8 mouse cellular contexts compared by ENCODE assay signal in the genomic region with DNA sequence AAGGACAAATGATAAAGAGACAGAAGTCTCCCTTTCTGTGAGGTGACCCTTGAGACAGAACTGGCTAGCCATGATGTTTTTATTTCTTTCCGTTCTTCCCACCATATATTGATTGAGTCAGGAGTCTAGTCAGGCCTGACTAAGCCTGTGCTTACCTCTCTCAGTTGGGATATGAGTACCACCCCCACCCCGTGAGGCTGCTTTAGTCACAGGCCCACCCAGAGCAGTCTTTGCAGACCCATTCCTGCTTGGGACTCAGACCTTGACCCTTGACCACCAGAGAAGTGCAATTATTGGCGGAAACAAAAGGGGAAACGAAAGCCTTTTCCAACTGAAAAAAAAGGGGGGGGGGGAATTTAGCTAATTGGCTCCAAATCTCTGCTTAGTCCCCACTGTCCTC. TPM values are rescaled to one million over a fixed set of nuclear protein-coding genes. Genes with fewer than 3 reads are reported as not detected.
A peak's percentile ranks its signal among the peaks of the same experiment; 100 is the strongest.
DNase-seq lines count a peak whose midpoint lies in the region; ATAC-seq lines count a peak whose summit lies in the region.

No protein-coding gene starts in this region.

- ATAC-seq in cerebellum, adult (ENCODE audit: insufficient number of reproducible peaks, low FRiP score, low TSS enrichment) = no peak
- ATAC-seq in lung, embryonic 15.5 days (ENCODE audit: borderline replicate concordance, extremely low read depth, low FRiP score, low TSS enrichment) = no peak
- ATAC-seq in limb, embryonic 13.5 days (ENCODE audit: low FRiP score, low read depth) = no peak

- no peak overlapping the region for H3K27ac ChIP-seq in lung, embryonic 15.5 days
- H3K27ac ChIP-seq in limb, embryonic 13.5 days = no peak overlapping the region

- peaks cover 30% of the 10 kb centered on the region for H3K4me1 ChIP-seq in lung, embryonic 15.5 days
- H3K4me1 ChIP-seq in limb, embryonic 13.5 days = peaks cover 30% of the 10 kb centered on the region

- 9% methylated on average over 4 of the region's 4 CpGs for WGBS in lung, embryonic 15.5 days
- whole genome bisulfite sequencing in limb, embryonic 13.5 days = 5% methylated on average over 4 of the region's 4 CpGs

- peak overlapping the region; percentile 61 for H3K4me2 ChIP-seq in lung, embryonic 15.5 days
- H3K4me2 ChIP-seq in limb, embryonic 13.5 days (replicated peaks) = peak overlapping the region; percentile 58

- H3K9ac ChIP-seq in lung, embryonic 15.5 days = no peak overlapping the region
- no peak overlapping the region for H3K9ac ChIP-seq in limb, embryonic 13.5 days

- H3K36me3 ChIP-seq in lung, embryonic 15.5 days = no peaks in the 10 kb centered on the region
- no peaks in the 10 kb centered on the region for H3K36me3 ChIP-seq in limb, embryonic 13.5 days

- H3K9me3 ChIP-seq in lung, embryonic 15.5 days = no peaks in the 10 kb centered on the region
- no peaks in the 10 kb centered on the region for H3K9me3 ChIP-seq in limb, embryonic 13.5 days

- H3K4me3 ChIP-seq in lung, embryonic 15.5 days = peak overlapping the region; percentile 29; the same call in 1 of the 2 replicates
- peak overlapping the region; percentile 29 for H3K4me3 ChIP-seq in limb, embryonic 13.5 days

- peaks cover 83% of the 10 kb centered on the region for H3K27me3 ChIP-seq in lung, embryonic 15.5 days
- peaks cover 89% of the 10 kb centered on the region for H3K27me3 ChIP-seq in limb, embryonic 13.5 days

- intact Hi-C loops in gastrocnemius, postnatal 14 days (cut with DNase I; ENCODE audit: low total_unique reads) = no loop called here

- peak; percentile 27 for DNase-seq in cerebellum, adult 11 months
- no peak for DNase-seq in lung, postnatal 36 days
- DNase-seq in B cell, adult 2 months = no peak
- DNase-seq in gastrocnemius, postnatal 14 days = no peak
- no peak for DNase-seq in right cerebral cortex, postnatal 36 days (ENCODE audit: low spot score in 2 of 2)

RNA-seq across cellular contexts. Expression of gene Cdk5r2, which starts 2.9 kb away (rescaled TPM):
- polyA plus RNA-seq in lung, embryonic 15.5 days (2015; fragmentation: Nextera tagmentation; extraction: Ambion mirVana) = not detected in 2 replicates
- polyA plus RNA-seq in limb, embryonic 13.5 days (2015; fragmentation: Nextera tagmentation; extraction: Ambion mirVana) = 0.11 TPM in 1 of 2 replicates, not detected in the other
- under 1 TPM in 1 of 2 experiments, not detected in 1; 0.06 TPM for total RNA-seq in gastrocnemius, postnatal 14 days (2021)

RNA-seq across cellular contexts. Expression of gene Fev, which starts 27.5 kb away (rescaled TPM):
- not detected in 2 replicates for polyA plus RNA-seq in lung, embryonic 15.5 days (2015; fragmentation: Nextera tagmentation; extraction: Ambion mirVana)
- 0.11 TPM in 1 of 2 replicates, not detected in the other for polyA plus RNA-seq in limb, embryonic 13.5 days (2015; fragmentation: Nextera tagmentation; extraction: Ambion mirVana)
- not detected for total RNA-seq in gastrocnemius, postnatal 14 days (2021)

RNA-seq across cellular contexts. Expression of gene Cryba2, which starts 35.3 kb away (rescaled TPM):
- not detected in 2 replicates for polyA plus RNA-seq in lung, embryonic 15.5 days (2015; fragmentation: Nextera tagmentation; extraction: Ambion mirVana)
- polyA plus RNA-seq in limb, embryonic 13.5 days (2015; fragmentation: Nextera tagmentation; extraction: Ambion mirVana) = not detected in 2 replicates
- not detected for total RNA-seq in gastrocnemius, postnatal 14 days (2021)
